8 mouse cellular contexts compared by ENCODE assay signal in genomic region chr4:45409270-45409669, GRCm38 (mm10). TPM values are rescaled to one million over a fixed set of nuclear protein-coding genes. Genes with fewer than 3 reads are reported as not detected.
DNase-seq lines count a peak whose midpoint lies in the region; ATAC-seq and TF ChIP-seq lines count a peak whose summit lies in the region.

No protein-coding gene starts in this region.

- TF ChIP-seq POLR2A in brain, embryonic 14.5 days (IDR thresholded peaks at IDR 0.05; ENCODE audit: borderline replicate concordance, extremely low read depth, insufficient read depth, insufficient read length, poor library complexity, severe bottlenecking) = no peak

- peak; percentile 82 for DNase-seq in brain, embryonic 14.5 days (ENCODE audit: low read depth)
- peak; percentile 95 for DNase-seq in kidney, postnatal 25 days
- DNase-seq in lung, embryonic 14.5 days = peak; percentile 93
- DNase-seq in thymus, postnatal 25 days = peak; percentile 85

- H3K27me3 ChIP-seq in E14TG2a.4 (ENCODE audit: insufficient read depth, low read length) = 0 out of 2 replicates have a peak, but pooled peaks cover 12% of the 10 kb centered on the region
- H3K27me3 ChIP-seq in heart, embryonic 16.5 days (ENCODE audit: control insufficient read depth, insufficient read depth, low read length) = no peaks in the 10 kb centered on the region
- no peaks in the 10 kb centered on the region for H3K27me3 ChIP-seq in lung, embryonic 14.5 days (ENCODE audit: insufficient read depth, low read length)
- H3K27me3 ChIP-seq in neural tube, embryonic 15.5 days (replicated peaks) = no peaks in the 10 kb centered on the region

- H3K36me3 ChIP-seq in E14TG2a.4 (ENCODE audit: insufficient read depth, low read length) = peaks cover 10% of the 10 kb centered on the region
- peaks cover 2% of the 10 kb centered on the region; the same call in 1 of the 2 replicates for H3K36me3 ChIP-seq in heart, embryonic 16.5 days (ENCODE audit: control insufficient read depth, insufficient read depth)
- peaks cover 12% of the 10 kb centered on the region for H3K36me3 ChIP-seq in lung, embryonic 14.5 days (ENCODE audit: insufficient read depth)
- H3K36me3 ChIP-seq in neural tube, embryonic 15.5 days = no peaks in the 10 kb centered on the region; the same call in 1 of the 2 replicates

- TF ChIP-seq CTCF in E14TG2a.4 (conservative IDR thresholded peaks at IDR 0.05; ENCODE audit: low read length) = no peak
- peak; percentile 19; the same call in 1 of the 2 replicates for TF ChIP-seq CTCF in brain, embryonic 14.5 days (IDR thresholded peaks at IDR 0.05; ENCODE audit: borderline replicate concordance, extremely low read depth, insufficient read depth, insufficient read length)
- peak; percentile 24; the same call in 1 of the 2 replicates for TF ChIP-seq CTCF in lung, embryonic 14.5 days (IDR thresholded peaks at IDR 0.05; ENCODE audit: low read depth)

- ATAC-seq in erythroid progenitor cell, adult 5-6 weeks (replicated peaks; ENCODE audit: low FRiP score, poor library complexity, severe bottlenecking) = peak; percentile 76
- ATAC-seq in heart, embryonic 16.5 days (replicated peaks; ENCODE audit: extremely low read depth, insufficient read depth, low FRiP score) = no peak
- ATAC-seq in lung, embryonic 14.5 days (ENCODE audit: insufficient read depth) = peak; percentile 33
- peak; percentile 67 for ATAC-seq in neural tube, embryonic 15.5 days (ENCODE audit: low FRiP score)

- peaks cover 52% of the 10 kb centered on the region for H3K4me1 ChIP-seq in E14TG2a.4 (replicated peaks; ENCODE audit: low read depth, low read length)
- peaks cover 30% of the 10 kb centered on the region for H3K4me1 ChIP-seq in heart, embryonic 16.5 days (ENCODE audit: control insufficient read depth, insufficient read depth, low read length)
- peaks cover 9% of the 10 kb centered on the region for H3K4me1 ChIP-seq in lung, embryonic 14.5 days (ENCODE audit: insufficient read depth)
- peaks cover 30% of the 10 kb centered on the region for H3K4me1 ChIP-seq in neural tube, embryonic 15.5 days

- H3K27ac ChIP-seq in heart, embryonic 16.5 days (ENCODE audit: low read length) = peak overlapping the region; percentile 93
- H3K27ac ChIP-seq in lung, embryonic 14.5 days (ENCODE audit: low read depth) = peak overlapping the region; percentile 93
- peak overlapping the region; percentile 96 for H3K27ac ChIP-seq in neural tube, embryonic 15.5 days (replicated peaks)

- H3K4me3 ChIP-seq in E14TG2a.4 (replicated peaks; ENCODE audit: low read length) = peak overlapping the region; percentile 97
- H3K4me3 ChIP-seq in heart, embryonic 16.5 days (ENCODE audit: low read length) = peak overlapping the region; percentile 93
- peak overlapping the region; percentile 98 for H3K4me3 ChIP-seq in lung, embryonic 14.5 days (ENCODE audit: low read depth, low read length)
- H3K4me3 ChIP-seq in neural tube, embryonic 15.5 days (replicated peaks) = peak overlapping the region; percentile 97

- H3K4me2 ChIP-seq in heart, embryonic 16.5 days (ENCODE audit: low read depth, low read length) = peak overlapping the region; percentile 81
- peak overlapping the region; percentile 93 for H3K4me2 ChIP-seq in lung, embryonic 14.5 days
- peak overlapping the region; percentile 90 for H3K4me2 ChIP-seq in neural tube, embryonic 15.5 days

- no peaks in the 10 kb centered on the region for H3K9me3 ChIP-seq in E14TG2a.4 (ENCODE audit: low read length)
- H3K9me3 ChIP-seq in heart, embryonic 16.5 days (replicated peaks; ENCODE audit: control insufficient read depth, low read length) = no peaks in the 10 kb centered on the region
- H3K9me3 ChIP-seq in lung, embryonic 14.5 days (ENCODE audit: low read depth, low read length) = no peaks in the 10 kb centered on the region
- no peaks in the 10 kb centered on the region for H3K9me3 ChIP-seq in neural tube, embryonic 15.5 days (replicated peaks)

- WGBS in heart, embryonic 16.5 days = 6% methylated on average over 10 of the region's 10 CpGs
- 1% methylated on average over 10 of the region's 10 CpGs for WGBS in lung, embryonic 14.5 days
- under 1% methylated on average over 10 of the region's 10 CpGs for WGBS in neural tube, embryonic 15.5 days

- peak overlapping the region; percentile 97 for H3K9ac ChIP-seq in heart, embryonic 16.5 days (ENCODE audit: low read length)
- H3K9ac ChIP-seq in lung, embryonic 14.5 days = peak overlapping the region; percentile 95
- H3K9ac ChIP-seq in neural tube, embryonic 15.5 days (replicated peaks) = peak overlapping the region; percentile 99

RNA-seq across cellular contexts. Expression of gene Slc25a51, which starts 0.7 kb away (rescaled TPM):
- 130 and 146 TPM in 2 replicates for polyA plus RNA-seq in brain, embryonic 14.5 days (2012; rRNA removed)
- 261 and 374 TPM in 2 replicates for total RNA-seq in erythroid progenitor cell, adult 5-6 weeks (2015; ENCODE audit: low replicate concordance)
- total RNA-seq in erythroid progenitor cell, adult 5-6 weeks (2017; ENCODE audit: low replicate concordance) = 263 and 320 TPM in 2 replicates
- polyA plus RNA-seq in heart, embryonic 16.5 days (2015; fragmentation: Nextera tagmentation; extraction: Ambion mirVana) = 71.5 and 75.9 TPM in 2 replicates
- polyA plus RNA-seq in lung, embryonic 14.5 days (2014; fragmentation: Nextera tagmentation; extraction: Ambion mirVana) = 69.0 and 70.1 TPM in 2 replicates
- polyA plus RNA-seq in neural tube, embryonic 15.5 days (2015; fragmentation: Nextera tagmentation; extraction: Ambion mirVana) = 68.1 and 69.1 TPM in 2 replicates
